ENCODE assay signal across 8 mouse cellular contexts in genomic region chr12:100198967-100199660, GRCm38 (mm10). TPM values are rescaled to one million over a fixed set of nuclear protein-coding genes. Genes with fewer than 3 reads are reported as not detected.
DNase-seq lines count a peak whose midpoint lies in the region; ATAC-seq lines count a peak whose summit lies in the region.

TSS of gene Calm1 (plus strand) at chr12:100199435.

- peak; percentile 94 for DNase-seq in 416B (ENCODE audit: low read depth)
- peak; percentile 95 to 97 for DNase-seq in adrenal gland, postnatal 36 days
- peak; percentile 94 to 96 for DNase-seq in heart, adult 18-20 months
- DNase-seq in kidney, adult 18-20 months, result peak; percentile 94
- DNase-seq in spleen, adult 18-20 months, result peak; percentile 89 to 94

- peak within 1 kb of the TSS; percentile 94 for H3K4me2 ChIP-seq in embryonic facial prominence, embryonic 13.5 days
- H3K4me2 ChIP-seq in limb, embryonic 13.5 days (replicated peaks), result peak within 1 kb of the TSS; percentile 96
- peak within 1 kb of the TSS; percentile 75 for H3K4me2 ChIP-seq in midbrain, embryonic 15.5 days

- H3K4me3 ChIP-seq in embryonic facial prominence, embryonic 13.5 days, result peak within 1 kb of the TSS; percentile 85
- H3K4me3 ChIP-seq in limb, embryonic 13.5 days, result peak within 1 kb of the TSS; percentile 99
- H3K4me3 ChIP-seq in midbrain, embryonic 15.5 days, result peak within 1 kb of the TSS; percentile 96

- under 1% methylated on average over 58 of the region's 58 CpGs for WGBS in embryonic facial prominence, embryonic 13.5 days
- WGBS in limb, embryonic 13.5 days, result under 1% methylated on average over 57 of the region's 58 CpGs
- under 1% methylated on average over 58 of the region's 58 CpGs for WGBS in midbrain, embryonic 15.5 days

- peaks cover 34% of the 10 kb centered on the region for H3K4me1 ChIP-seq in embryonic facial prominence, embryonic 13.5 days
- H3K4me1 ChIP-seq in limb, embryonic 13.5 days, result peaks cover 33% of the 10 kb centered on the region
- peaks cover 31% of the 10 kb centered on the region for H3K4me1 ChIP-seq in midbrain, embryonic 15.5 days

- H3K36me3 ChIP-seq in embryonic facial prominence, embryonic 13.5 days, result peaks cover 19% of the 10 kb centered on the region
- peaks cover 11% of the 10 kb centered on the region for H3K36me3 ChIP-seq in limb, embryonic 13.5 days
- H3K36me3 ChIP-seq in midbrain, embryonic 15.5 days (replicated peaks), result peaks cover 16% of the 10 kb centered on the region

- no peaks in the 10 kb centered on the region for H3K27me3 ChIP-seq in embryonic facial prominence, embryonic 13.5 days
- no peaks in the 10 kb centered on the region for H3K27me3 ChIP-seq in limb, embryonic 13.5 days
- no peaks in the 10 kb centered on the region for H3K27me3 ChIP-seq in midbrain, embryonic 15.5 days (replicated peaks)

- H3K9me3 ChIP-seq in embryonic facial prominence, embryonic 13.5 days, result no peaks in the 10 kb centered on the region
- no peaks in the 10 kb centered on the region for H3K9me3 ChIP-seq in limb, embryonic 13.5 days
- no peaks in the 10 kb centered on the region for H3K9me3 ChIP-seq in midbrain, embryonic 15.5 days

- peak within 1 kb of the TSS; percentile 94 for H3K9ac ChIP-seq in embryonic facial prominence, embryonic 13.5 days
- peak within 1 kb of the TSS; percentile 95 for H3K9ac ChIP-seq in limb, embryonic 13.5 days
- peak within 1 kb of the TSS; percentile 97 for H3K9ac ChIP-seq in midbrain, embryonic 15.5 days

- ATAC-seq in embryonic facial prominence, embryonic 13.5 days (ENCODE audit: insufficient number of reproducible peaks, insufficient read depth, low FRiP score, low TSS enrichment, low read depth), result peak; percentile 85
- ATAC-seq in limb, embryonic 13.5 days (ENCODE audit: low FRiP score, low read depth), result peak; percentile 88
- ATAC-seq in midbrain, embryonic 15.5 days (replicated peaks), result peak; percentile 92

- peak within 1 kb of the TSS; percentile 91 for H3K27ac ChIP-seq in embryonic facial prominence, embryonic 13.5 days
- peak within 1 kb of the TSS; percentile 88 for H3K27ac ChIP-seq in limb, embryonic 13.5 days
- peak within 1 kb of the TSS; percentile 89 for H3K27ac ChIP-seq in midbrain, embryonic 15.5 days

RNA-seq across cellular contexts. Expression of gene Calm1, which starts in this region (rescaled TPM):
- total RNA-seq in adrenal gland, postnatal 36 days (2021), result 100 to 1,000 TPM; 361 to 418 TPM
- polyA plus RNA-seq in embryonic facial prominence, embryonic 13.5 days (2015; fragmentation: Nextera tagmentation; extraction: Ambion mirVana), result 1,351 and 1,423 TPM in 2 replicates
- 100 to 1,000 TPM; 228 to 241 TPM for total RNA-seq in heart, adult 18-20 months (2021)
- 1,164 and 1,190 TPM in 2 replicates for polyA plus RNA-seq in limb, embryonic 13.5 days (2015; fragmentation: Nextera tagmentation; extraction: Ambion mirVana)
- 2,307 and 2,436 TPM in 2 replicates for polyA plus RNA-seq in midbrain, embryonic 15.5 days (2015; fragmentation: Nextera tagmentation; extraction: Ambion mirVana)

Comparison
In these comparisons a context has a peak if more than half of its experiments do, and no peak if none do; other contexts are left out.
1. Peak in every context shown above with its lines: DNase-seq, ATAC-seq, H3K4me3 ChIP-seq and H3K27ac ChIP-seq.